Mouse (Mus musculus): ENCODE results near the gene Tmem44. TPM values are rescaled to one million over a fixed set of nuclear protein-coding genes. Genes with fewer than 3 reads are reported as not detected.
A peak's percentile ranks its signal among the peaks of the same experiment; 100 is the strongest.
"Not testable (repeated sequence)": the region's sequence is repeated elsewhere in the genome, so short reads cannot be mapped to it uniquely, and the experiment has no call there.

The Tmem44 gene
- total RNA-seq, 2 experiments from 2014 or later: 19.4 to 19.7 TPM

GRCm38 (mm10) chr16:30497307-30497706 lies 53.3 kb downstream of the Tmem44 start:
- DNase-seq: no peak

GRCm38 (mm10) chr16:30494883-30495282 lies 55.8 kb downstream of the Tmem44 start:
- no peak for DNase-seq

GRCm38 (mm10) chr16:30491742-30492141 lies 58.9 kb downstream of the Tmem44 start:
- DNase-seq: no peak

GRCm38 (mm10) chr16:30490791-30491190 lies 59.9 kb downstream of the Tmem44 start:
- no peak for DNase-seq

GRCm38 (mm10) chr16:30490316-30490715 lies 60.3 kb downstream of the Tmem44 start:
- no peak for DNase-seq

GRCm38 (mm10) chr16:30489662-30490061 lies 61.0 kb downstream of the Tmem44 start:
- no peak for DNase-seq

GRCm38 (mm10) chr16:30486498-30486897 lies 64.1 kb downstream of the Tmem44 start:
- no peak for DNase-seq

- no peak for DNase-seq
These were observed 72.9 kb downstream of the Tmem44 start for GRCm38 (mm10) chr16:30477791-30478190.

- no peak for DNase-seq
These were observed 73.6 kb downstream of the Tmem44 start for GRCm38 (mm10) chr16:30477006-30477405.

- peak; percentile 36 for DNase-seq
These were observed 74.8 kb downstream of the Tmem44 start for GRCm38 (mm10) chr16:30475633-30476461.

GRCm38 (mm10) chr16:30472447-30472846 lies 78.2 kb downstream of the Tmem44 start:
- DNase-seq: no peak

- no peak for DNase-seq
These were observed 78.7 kb downstream of the Tmem44 start for GRCm38 (mm10) chr16:30471912-30472311.

- DNase-seq: no peak
These were observed 81.7 kb downstream of the Tmem44 start for GRCm38 (mm10) chr16:30468944-30469343.

GRCm38 (mm10) chr16:30465680-30466298 lies 84.9 kb downstream of the Tmem44 start:
- peak; percentile 30 for DNase-seq

- not testable (repeated sequence) for DNase-seq
These were observed 85.9 kb downstream of the Tmem44 start for GRCm38 (mm10) chr16:30464742-30465141.

Other genes with a start within 250 kb of the Tmem44 start
- gene Gp5, start 240.1 kb downstream of the Tmem44 start, total RNA-seq (2021): under 1 TPM; 0.12 to 0.38 TPM
- gene Atp13a3, start 144.9 kb downstream of the Tmem44 start, total RNA-seq (2021): 10 to 100 TPM; 71.0 to 78.3 TPM
- 10 to 100 TPM; 31.5 to 33.2 TPM for gene Lsg1, start 36.8 kb upstream of the Tmem44 start, total RNA-seq (2021)
- gene Fam43a, start 48.9 kb upstream of the Tmem44 start, total RNA-seq (2021): 10 to 100 TPM; 26.2 to 29.0 TPM

Data from heart, postnatal 4 days (tissue).